In genomic region chr4:115561236-115561635, GRCm38 (mm10) we compare ENCODE assay signal across 12 mouse cellular contexts. TPM values are rescaled to one million over a fixed set of nuclear protein-coding genes. Genes with fewer than 3 reads are reported as not detected.
"Had no signal": no experiment of that assay in that cellular context is flagged by ENCODE, and none has a peak within 500 bp of the region (broad histone marks: within the 10 kb centered on the region; RNA-seq: fewer than 3 reads in every experiment).

No protein-coding gene starts in this region.

RNA-seq across cellular contexts. Expression of gene Cyp4a31, which starts 2.2 kb away (rescaled TPM):
- total RNA-seq: neutrophil, adult 5-6 weeks had no signal
- polyA plus RNA-seq: neural tube, embryonic 14.5 days; neural tube, embryonic 15.5 days; small intestine, adult 2 months; spleen, adult 2 months; stomach, embryonic 14.5 days; stomach, embryonic 15.5 days; stomach, embryonic 16.5 days; thymus, postnatal 0 days; urinary bladder, adult 2 months had no signal

RNA-seq across cellular contexts. Expression of gene Cyp4a32, which starts 39.5 kb away (rescaled TPM):
- total RNA-seq: neutrophil, adult 5-6 weeks had no signal
- polyA plus RNA-seq: neural tube, embryonic 14.5 days; neural tube, embryonic 15.5 days; small intestine, adult 2 months; spleen, adult 2 months; stomach, embryonic 14.5 days; stomach, embryonic 15.5 days; stomach, embryonic 16.5 days; testis, adult 2 months; thymus, adult 2 months; thymus, postnatal 0 days; urinary bladder, adult 2 months had no signal

RNA-seq across cellular contexts. Expression of gene Cyp4a10, which starts 43.2 kb away (rescaled TPM):
- total RNA-seq: neutrophil, adult 5-6 weeks had no signal
- polyA plus RNA-seq: neural tube, embryonic 14.5 days; neural tube, embryonic 15.5 days; small intestine, adult 2 months; stomach, embryonic 14.5 days; testis, adult 2 months; thymus, postnatal 0 days; urinary bladder, adult 2 months had no signal
